24 mouse cellular contexts compared by ENCODE assay signal in genomic region chr6:92842000-92842399, GRCm38 (mm10). TPM values are rescaled to one million over a fixed set of nuclear protein-coding genes. Genes with fewer than 3 reads are reported as not detected.
DNase-seq lines count a peak whose midpoint lies in the region; ATAC-seq lines count a peak whose summit lies in the region.
"Had no signal": no experiment of that assay in that cellular context is flagged by ENCODE, and none has a peak within 500 bp of the region (broad histone marks: within the 10 kb centered on the region; RNA-seq: fewer than 3 reads in every experiment).

No protein-coding gene starts in this region.

- H3K4me3 ChIP-seq in kidney, embryonic 15.5 days (replicated peaks), result no peak overlapping the region
- no peak overlapping the region for H3K4me3 ChIP-seq in midbrain, embryonic 11.5 days (ENCODE audit: low read depth, low read length)
- no peak overlapping the region for H3K4me3 ChIP-seq in midbrain, embryonic 15.5 days
- H3K4me3 ChIP-seq in embryonic facial prominence, embryonic 10.5 days, result no peak overlapping the region
- H3K4me3 ChIP-seq: embryonic facial prominence, embryonic 13.5 days; erythroblast, embryonic 14.5 days; forebrain, embryonic 10.5 days; heart, adult 2 months; heart, embryonic 13.5 days had no signal

- H3K9ac ChIP-seq in kidney, embryonic 15.5 days, result no peak overlapping the region
- no peak overlapping the region for H3K9ac ChIP-seq in midbrain, embryonic 11.5 days (ENCODE audit: low read length)
- no peak overlapping the region for H3K9ac ChIP-seq in midbrain, embryonic 15.5 days
- H3K9ac ChIP-seq: embryonic facial prominence, embryonic 13.5 days; heart, embryonic 13.5 days had no signal

- no peak for DNase-seq in kidney, postnatal 25 days
- peak; percentile 84 for DNase-seq in midbrain, embryonic 11.5 days (ENCODE audit: low spot score, missing footprints)
- peak; percentile 27 for DNase-seq in embryonic facial prominence, embryonic 10.5 days (ENCODE audit: low spot score)
- peak; percentile 34 for DNase-seq in mesoderm, embryonic 11.5 days (ENCODE audit: low read depth, low spot score)
- no peak for DNase-seq in ovary, postnatal 10 days (ENCODE audit: low spot score)
- DNase-seq: adrenal gland, postnatal 10 days; cerebellum, adult 11 months; cerebellum, adult 8-10 months; cerebellum, postnatal 14 days; gastrocnemius, postnatal 14 days; heart, adult 2 months; heart, postnatal 36 days had no signal

- H3K9me3 ChIP-seq in kidney, embryonic 15.5 days (replicated peaks), result no peaks in the 10 kb centered on the region
- no peaks in the 10 kb centered on the region for H3K9me3 ChIP-seq in midbrain, embryonic 11.5 days (ENCODE audit: control insufficient read depth, low read length)
- H3K9me3 ChIP-seq in midbrain, embryonic 15.5 days, result no peaks in the 10 kb centered on the region
- no peaks in the 10 kb centered on the region for H3K9me3 ChIP-seq in embryonic facial prominence, embryonic 10.5 days
- H3K9me3 ChIP-seq: embryonic facial prominence, embryonic 13.5 days; forebrain, embryonic 10.5 days; heart, embryonic 13.5 days had no signal

- 0 out of 2 replicates have a peak, but pooled peaks cover 2% of the 10 kb centered on the region for H3K4me1 ChIP-seq in kidney, embryonic 15.5 days
- no peaks in the 10 kb centered on the region for H3K4me1 ChIP-seq in midbrain, embryonic 11.5 days (ENCODE audit: control insufficient read depth, insufficient read depth, low read length)
- no peaks in the 10 kb centered on the region for H3K4me1 ChIP-seq in midbrain, embryonic 15.5 days
- peaks cover 33% of the 10 kb centered on the region for H3K4me1 ChIP-seq in embryonic facial prominence, embryonic 10.5 days
- H3K4me1 ChIP-seq: embryonic facial prominence, embryonic 13.5 days had no signal

- H3K27ac ChIP-seq in kidney, embryonic 15.5 days, result peak overlapping the region; percentile 43; the same call in 1 of the 2 replicates
- H3K27ac ChIP-seq in midbrain, embryonic 11.5 days (ENCODE audit: low read depth, low read length), result no peak overlapping the region
- H3K27ac ChIP-seq in midbrain, embryonic 15.5 days, result no peak overlapping the region
- H3K27ac ChIP-seq in embryonic facial prominence, embryonic 10.5 days (replicated peaks), result no peak overlapping the region
- H3K27ac ChIP-seq: embryonic facial prominence, embryonic 13.5 days; forebrain, embryonic 10.5 days; heart, adult 2 months; heart, embryonic 13.5 days had no signal

- ATAC-seq in kidney, embryonic 15.5 days (replicated peaks; ENCODE audit: low FRiP score), result no peak
- ATAC-seq in midbrain, embryonic 11.5 days (ENCODE audit: low FRiP score), result no peak
- no peak for ATAC-seq in midbrain, embryonic 15.5 days (replicated peaks)
- ATAC-seq in CD4-positive, CD25-positive, alpha-beta regulatory T cell, adult 4 months, result no peak
- ATAC-seq: forebrain, embryonic 14.5 days; hindbrain, embryonic 16.5 days; inflammation-experienced regulatory T-cells, adult 6 months had no signal

- H3K27me3 ChIP-seq in kidney, embryonic 15.5 days, result no peaks in the 10 kb centered on the region
- H3K27me3 ChIP-seq in midbrain, embryonic 11.5 days (ENCODE audit: control insufficient read depth, insufficient read depth, low read length), result no peaks in the 10 kb centered on the region
- no peaks in the 10 kb centered on the region for H3K27me3 ChIP-seq in midbrain, embryonic 15.5 days (replicated peaks)
- H3K27me3 ChIP-seq in embryonic facial prominence, embryonic 10.5 days (replicated peaks; ENCODE audit: low read depth, poor library complexity, severe bottlenecking), result no peaks in the 10 kb centered on the region
- H3K27me3 ChIP-seq: embryonic facial prominence, embryonic 13.5 days; heart, embryonic 13.5 days had no signal

- WGBS in kidney, embryonic 15.5 days, result 18% methylated on average over 2 of the region's 2 CpGs
- WGBS in midbrain, embryonic 11.5 days, result 11% methylated on average over 2 of the region's 2 CpGs
- WGBS in midbrain, embryonic 15.5 days, result 12% methylated on average over 2 of the region's 2 CpGs
- 5% methylated on average over 2 of the region's 2 CpGs for WGBS in embryonic facial prominence, embryonic 10.5 days

- peaks cover 24% of the 10 kb centered on the region for H3K36me3 ChIP-seq in kidney, embryonic 15.5 days
- H3K36me3 ChIP-seq in midbrain, embryonic 11.5 days (ENCODE audit: control insufficient read depth, insufficient read depth, low read length), result no peaks in the 10 kb centered on the region
- no peaks in the 10 kb centered on the region for H3K36me3 ChIP-seq in midbrain, embryonic 15.5 days (replicated peaks)
- no peaks in the 10 kb centered on the region for H3K36me3 ChIP-seq in embryonic facial prominence, embryonic 10.5 days (replicated peaks)
- H3K36me3 ChIP-seq: embryonic facial prominence, embryonic 13.5 days; forebrain, embryonic 10.5 days had no signal

- no peak overlapping the region for H3K4me2 ChIP-seq in kidney, embryonic 15.5 days
- no peak overlapping the region for H3K4me2 ChIP-seq in midbrain, embryonic 11.5 days
- no peak overlapping the region for H3K4me2 ChIP-seq in midbrain, embryonic 15.5 days
- H3K4me2 ChIP-seq: embryonic facial prominence, embryonic 13.5 days; heart, embryonic 13.5 days had no signal

RNA-seq across cellular contexts. Expression of gene A730049H05Rik, which starts 25.7 kb away (rescaled TPM):
- 1.9 and 2.9 TPM in 2 replicates for polyA plus RNA-seq in kidney, embryonic 15.5 days (2015; fragmentation: Nextera tagmentation; extraction: Ambion mirVana)
- 0.12 and 0.43 TPM in 2 replicates for polyA plus RNA-seq in midbrain, embryonic 11.5 days (2014; fragmentation: Nextera tagmentation; extraction: Ambion mirVana)
- 0.40 and 0.60 TPM in 2 replicates for polyA plus RNA-seq in midbrain, embryonic 15.5 days (2015; fragmentation: Nextera tagmentation; extraction: Ambion mirVana)
- 1.5 TPM in 2 replicates for polyA plus RNA-seq in embryonic facial prominence, embryonic 10.5 days (2016; fragmentation: Nextera tagmentation; extraction: Ambion mirVana)
- not detected for polyA plus RNA-seq in CD4-positive, CD25-positive, alpha-beta regulatory T cell, adult 4 months (2017; shearing (Covaris generic))
- polyA plus RNA-seq: erythroblast, embryonic 14.5 days; forebrain, embryonic 14.5 days; heart, adult 2 months had no signal

RNA-seq across cellular contexts. Expression of gene Gm15737, which starts 27.2 kb away (rescaled TPM):
- 0.06 and 0.08 TPM in 2 replicates for polyA plus RNA-seq in kidney, embryonic 15.5 days (2015; fragmentation: Nextera tagmentation; extraction: Ambion mirVana)
- polyA plus RNA-seq in midbrain, embryonic 11.5 days (2014; fragmentation: Nextera tagmentation; extraction: Ambion mirVana), result not detected in 2 replicates
- polyA plus RNA-seq in midbrain, embryonic 15.5 days (2015; fragmentation: Nextera tagmentation; extraction: Ambion mirVana), result not detected in 2 replicates
- polyA plus RNA-seq in embryonic facial prominence, embryonic 10.5 days (2016; fragmentation: Nextera tagmentation; extraction: Ambion mirVana), result not detected in 2 replicates
- not detected for polyA plus RNA-seq in CD4-positive, CD25-positive, alpha-beta regulatory T cell, adult 4 months (2017; shearing (Covaris generic))
- polyA plus RNA-seq: brain, embryonic 14.5 days; embryonic facial prominence, embryonic 13.5 days; erythroblast, embryonic 14.5 days; forebrain, embryonic 14.5 days; hindbrain, embryonic 11.5 days; hindbrain, embryonic 16.5 days; inflammation-experienced regulatory T-cells, adult 6 months had no signal

Comparison
In these comparisons a context has a peak if more than half of its experiments do, and no peak if none do; other contexts are left out.
1. DNase-seq: peak in midbrain, embryonic 11.5 days (single experiment), embryonic facial prominence, embryonic 10.5 days (single experiment) and mesoderm, embryonic 11.5 days (single experiment); none in kidney, postnatal 25 days (0 of 2) and ovary, postnatal 10 days (single experiment).